Mouse (Mus musculus) liver, adult 2 months (tissue): ENCODE measurements at regions not wholly inside any gene's neighbourhood (a gene's known extent, or its start where the extent isn't known, plus 50 kb on each side); places are given as distances from the start of the nearest gene placed in this dataset.

Source experiments
- DNase-seq: peaks from one replicate; pipeline ENCODE4 v3.0.0-alpha.2; 2011; ENCODE audit warnings: low read depth, low spot score; ENCODE audit errors: extremely low read depth
- H3K27ac ChIP-seq: fragments of 200-500 bp; replicated peaks from 2 replicates; pipeline ENCODE4 v1.5.1; 2012; ENCODE audit warnings: low read depth, mild to moderate bottlenecking, control low read depth, inconsistent platforms, low read length; ENCODE audit not compliant: insufficient read depth
- H3K27me3 ChIP-seq: fragments of 200-500 bp; 2 replicates; pipeline ENCODE4 v1.6.1; 2012; ENCODE audit warnings: mild to moderate bottlenecking, moderate library complexity, low read length, inconsistent platforms; ENCODE audit not compliant: control insufficient read depth, insufficient read depth
- H3K36me3 ChIP-seq: fragments of 200-500 bp; 2 replicates; pipeline ENCODE4 v1.6.1; 2012; ENCODE audit warnings: low read length, inconsistent platforms; ENCODE audit not compliant: control insufficient read depth, insufficient read depth
- H3K4me1 ChIP-seq: fragments of 200-500 bp; 2 replicates; pipeline ENCODE4 v1.6.1; 2011; ENCODE audit warnings: low read length; ENCODE audit not compliant: control insufficient read depth, insufficient read depth
- H3K4me3 ChIP-seq: fragments of 200-500 bp; 2 replicates; pipeline ENCODE4 v1.5.1; 2011; ENCODE audit warnings: low read depth, mild to moderate bottlenecking, control low read depth, low read length, moderate library complexity; ENCODE audit not compliant: insufficient read depth
- H3K79me2 ChIP-seq: fragments of 200-500 bp; 2 replicates; pipeline ENCODE4 v1.6.1; 2012; ENCODE audit warnings: inconsistent platforms, mild to moderate bottlenecking, low read length, moderate library complexity; ENCODE audit not compliant: control insufficient read depth, insufficient read depth
- H3K9ac ChIP-seq: fragments of 200-500 bp; 2 replicates; pipeline ENCODE4 v1.6.1; 2012; ENCODE audit warnings: low read depth, mild to moderate bottlenecking, control low read depth, inconsistent platforms, low read length
- CTCF ChIP-seq: fragments of 200-500 bp; IDR thresholded peaks from 2 replicates; pipeline ENCODE4 v1.5.1; 2011; ENCODE audit warnings: low read depth, low read length, control low read depth
- POLR2A ChIP-seq: fragments of 200-500 bp; IDR thresholded peaks from 2 replicates; pipeline ENCODE4 v1.6.1; 2011; ENCODE audit warnings: low read length, control low read depth; ENCODE audit not compliant: insufficient read depth; ENCODE audit errors: extremely low read depth
- WGBS: fragments of 180-500 bp; shearing (Covaris S2); methylation state at CpG from one replicate; pipeline ENCODE4 v1.1.7; 2018; 5-methylcytosine and 5-hydroxymethylcytosine counted together

- no peak for TF ChIP-seq CTCF
- TF ChIP-seq POLR2A, result no peak
- no peak overlapping the region for H3K9ac ChIP-seq
- H3K4me3 ChIP-seq, result no peak overlapping the region
- H3K27me3 ChIP-seq, result no peaks in the 10 kb centered on the region
- no peak for DNase-seq
- H3K79me2 ChIP-seq, result no peaks in the 10 kb centered on the region
- no peak overlapping the region for H3K27ac ChIP-seq
- 90% methylated on average over 8 of the region's 8 CpGs for WGBS
- no peaks in the 10 kb centered on the region for H3K36me3 ChIP-seq
- no peaks in the 10 kb centered on the region for H3K4me1 ChIP-seq
Observed at GRCm38 (mm10) chr14:68355462-68355905, 938.6 kb downstream of the Synb start.

GRCm38 (mm10) chr14:68345527-68345926 lies 948.6 kb downstream of the Synb start:
- Histone ChIP-seq H3K79me2 (no peaks in the 10 kb centered on the region), H3K27ac (no peak overlapping the region), H3K36me3 (no peaks in the 10 kb centered on the region), H3K4me3 (no peak overlapping the region), H3K27me3 (no peaks in the 10 kb centered on the region), H3K4me1 (no peaks in the 10 kb centered on the region), H3K9ac (no peak overlapping the region)
- TF ChIP-seq POLR2A (no peak), CTCF (no peak)
- 71% methylated on average over 4 of the region's 4 CpGs for WGBS
- DNase-seq, result no peak

- Histone ChIP-seq H3K79me2 (no peaks in the 10 kb centered on the region), H3K9ac (no peak overlapping the region), H3K27me3 (no peaks in the 10 kb centered on the region), H3K4me3 (no peak overlapping the region), H3K4me1 (no peaks in the 10 kb centered on the region), H3K36me3 (no peaks in the 10 kb centered on the region), H3K27ac (no peak overlapping the region)
- no peak for TF ChIP-seq POLR2A
- TF ChIP-seq CTCF, result no peak
- WGBS, result 77% methylated on average over 3 of the region's 3 CpGs
- no peak for DNase-seq
Observed at GRCm38 (mm10) chr14:68344715-68345114, 949.4 kb downstream of the Synb start.

- 19% methylated on average over 5 of the region's 5 CpGs for WGBS
- H3K27me3 ChIP-seq, result no peaks in the 10 kb centered on the region
- H3K4me1 ChIP-seq, result no peaks in the 10 kb centered on the region
- H3K27ac ChIP-seq, result no peak overlapping the region
- TF ChIP-seq CTCF, result no peak
- TF ChIP-seq POLR2A, result no peak
- H3K9ac ChIP-seq, result no peak overlapping the region
- H3K4me3 ChIP-seq, result no peak overlapping the region
- DNase-seq, result peak; percentile 78
- H3K79me2 ChIP-seq, result no peaks in the 10 kb centered on the region
- no peaks in the 10 kb centered on the region for H3K36me3 ChIP-seq
Observed at GRCm38 (mm10) chr14:68338440-68338839, 955.7 kb downstream of the Synb start.

GRCm38 (mm10) chr14:68325061-68325460 lies 969.0 kb downstream of the Synb start:
- H3K36me3 ChIP-seq, result no peaks in the 10 kb centered on the region
- no peak for TF ChIP-seq CTCF
- TF ChIP-seq POLR2A, result no peak
- no peak overlapping the region for H3K4me3 ChIP-seq
- peak; percentile 46 for DNase-seq
- WGBS, result 39% methylated on average over 1 of the region's 1 CpGs
- H3K4me1 ChIP-seq, result 0 out of 2 replicates have a peak, but pooled peaks cover 2% of the 10 kb centered on the region
- H3K27ac ChIP-seq, result no peak overlapping the region
- H3K79me2 ChIP-seq, result no peaks in the 10 kb centered on the region
- H3K9ac ChIP-seq, result no peak overlapping the region
- H3K27me3 ChIP-seq, result no peaks in the 10 kb centered on the region

- Histone ChIP-seq H3K79me2 (no peaks in the 10 kb centered on the region), H3K9ac (no peak overlapping the region), H3K4me1 (0 out of 2 replicates have a peak, but pooled peaks cover 2% of the 10 kb centered on the region), H3K27ac (no peak overlapping the region), H3K27me3 (no peaks in the 10 kb centered on the region), H3K36me3 (no peaks in the 10 kb centered on the region), H3K4me3 (no peak overlapping the region)
- DNase-seq, result peak; percentile 47
- WGBS, result 38% methylated on average over 6 of the region's 6 CpGs
- TF ChIP-seq POLR2A (no peak), CTCF (no peak)
Observed at GRCm38 (mm10) chr14:68323008-68323407, 971.1 kb downstream of the Synb start.
